Mouse (Mus musculus) hindbrain, embryonic 13.5 days (tissue): ENCODE measurements around the gene Serpina1b. TPM values are rescaled to one million over a fixed set of nuclear protein-coding genes. Genes with fewer than 3 reads are reported as not detected.
"Not testable (repeated sequence)": the region's sequence is repeated elsewhere in the genome, so short reads cannot be mapped to it uniquely, and the experiment has no call there.

ENCODE experiments used
- ATAC-seq: fragments of 200-750 bp; cut with Nextera tagmentation; 2 replicates; pipeline ENCODE4 v1.8.0; 2017; ENCODE audit warnings: moderate TSS enrichment; ENCODE audit not compliant: low FRiP score
- H3K27ac ChIP-seq: fragments of 300-500 bp; sonication (generic); 2 replicates; pipeline ENCODE4 v1.5.1; 2015; ENCODE audit warnings: inconsistent platforms, mild to moderate bottlenecking, moderate library complexity
- H3K27me3 ChIP-seq: fragments of 300-500 bp; sonication (generic); 2 replicates; pipeline ENCODE4 v1.6.1; 2015; ENCODE audit warnings: mild to moderate bottlenecking, inconsistent platforms
- H3K36me3 ChIP-seq: fragments of 300-500 bp; sonication (generic); 2 replicates; pipeline ENCODE4 v1.6.1; 2015; ENCODE audit warnings: mild to moderate bottlenecking, inconsistent platforms
- H3K4me1 ChIP-seq: fragments of 300-500 bp; sonication (generic); replicated peaks from 2 replicates; pipeline ENCODE4 v1.6.1; 2015; ENCODE audit warnings: inconsistent platforms
- H3K4me2 ChIP-seq: fragments of 300-500 bp; sonication (generic); 2 replicates; pipeline ENCODE4 v1.6.1; 2015; ENCODE audit warnings: inconsistent platforms, mild to moderate bottlenecking, moderate library complexity
- H3K4me3 ChIP-seq: fragments of 300-500 bp; sonication (generic); 2 replicates; pipeline ENCODE4 v1.5.1; 2015; ENCODE audit warnings: mild to moderate bottlenecking, inconsistent platforms
- H3K9ac ChIP-seq: fragments of 300-500 bp; sonication (generic); 2 replicates; pipeline ENCODE4 v1.6.1; 2015; ENCODE audit warnings: mild to moderate bottlenecking, inconsistent platforms
- H3K9me3 ChIP-seq: fragments of 300-500 bp; sonication (generic); 2 replicates; pipeline ENCODE4 v1.6.1; 2016; ENCODE audit warnings: inconsistent platforms
- WGBS: fragments of 180-500 bp; shearing (Covaris S2); methylation state at CpG from one replicate; pipeline ENCODE4 v1.1.7; 2015; 5-methylcytosine and 5-hydroxymethylcytosine counted together
- polyA plus RNA-seq: library from polyadenylated mRNA; unstranded; fragments of >200 nt; fragmentation: Nextera tagmentation; extraction: Ambion mirVana; gene quantifications from 2 replicates; pipeline ENCODE4 v1.2.1, GENCODE M21; 2015

Gene Serpina1b
- polyA plus RNA-seq, 1 experiment from 2014 or later = not detected

DNA sequence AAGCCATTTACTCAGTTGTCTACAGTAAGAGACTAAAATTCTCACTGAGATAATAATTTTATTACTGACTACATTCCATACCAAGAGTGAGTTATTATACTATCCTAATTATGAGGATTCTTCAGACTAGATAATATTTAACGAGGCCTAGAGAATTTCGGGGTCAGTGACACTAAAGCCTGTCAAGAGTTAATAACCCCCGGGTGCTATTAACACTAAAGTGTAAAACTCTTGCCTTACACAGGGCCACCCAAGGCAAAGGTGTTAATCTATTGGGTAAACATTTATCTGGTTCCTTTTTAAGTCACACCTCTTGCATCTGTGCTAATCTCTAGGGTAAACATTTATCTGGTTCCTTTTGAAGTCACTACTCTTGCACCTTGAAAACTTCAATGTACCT is 69.9 kb downstream of the Serpina1b start:
- H3K36me3 ChIP-seq, H3K4me1 ChIP-seq, H3K9ac ChIP-seq, ATAC-seq, H3K4me3 ChIP-seq, H3K4me2 ChIP-seq, H3K27me3 ChIP-seq, H3K27ac ChIP-seq: not testable (repeated sequence)
- 90% methylated on average over 3 of the region's 3 CpGs for WGBS
- H3K9me3 ChIP-seq = peaks cover 13% of the 10 kb centered on the region; the same call in 1 of the 2 replicates

DNA sequence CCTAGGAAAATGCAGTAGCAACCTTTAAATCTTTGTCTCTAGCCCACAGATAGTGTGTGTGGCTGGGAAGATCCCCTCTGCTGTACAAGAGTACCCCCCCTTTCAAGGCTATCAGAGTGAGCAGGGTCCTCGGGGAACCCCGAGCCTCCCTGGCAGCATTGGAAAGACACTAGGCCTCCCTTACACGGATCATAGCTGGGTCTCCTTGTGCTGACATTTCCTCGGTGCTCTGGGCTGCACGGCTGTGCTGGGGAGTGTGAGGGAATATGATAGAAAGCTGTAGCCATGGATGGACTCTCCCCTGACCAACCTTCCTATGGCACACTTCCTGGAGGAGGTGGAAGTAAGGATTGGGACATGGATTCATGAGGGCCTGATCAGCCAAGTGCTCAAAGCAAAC is 84.2 kb downstream of the Serpina1b start:
- H3K4me2 ChIP-seq, H3K9me3 ChIP-seq, ATAC-seq, H3K27ac ChIP-seq, H3K36me3 ChIP-seq, H3K4me1 ChIP-seq, H3K4me3 ChIP-seq, H3K9ac ChIP-seq, H3K27me3 ChIP-seq: not testable (repeated sequence)
- 81% methylated on average over 5 of the region's 5 CpGs for WGBS

DNA sequence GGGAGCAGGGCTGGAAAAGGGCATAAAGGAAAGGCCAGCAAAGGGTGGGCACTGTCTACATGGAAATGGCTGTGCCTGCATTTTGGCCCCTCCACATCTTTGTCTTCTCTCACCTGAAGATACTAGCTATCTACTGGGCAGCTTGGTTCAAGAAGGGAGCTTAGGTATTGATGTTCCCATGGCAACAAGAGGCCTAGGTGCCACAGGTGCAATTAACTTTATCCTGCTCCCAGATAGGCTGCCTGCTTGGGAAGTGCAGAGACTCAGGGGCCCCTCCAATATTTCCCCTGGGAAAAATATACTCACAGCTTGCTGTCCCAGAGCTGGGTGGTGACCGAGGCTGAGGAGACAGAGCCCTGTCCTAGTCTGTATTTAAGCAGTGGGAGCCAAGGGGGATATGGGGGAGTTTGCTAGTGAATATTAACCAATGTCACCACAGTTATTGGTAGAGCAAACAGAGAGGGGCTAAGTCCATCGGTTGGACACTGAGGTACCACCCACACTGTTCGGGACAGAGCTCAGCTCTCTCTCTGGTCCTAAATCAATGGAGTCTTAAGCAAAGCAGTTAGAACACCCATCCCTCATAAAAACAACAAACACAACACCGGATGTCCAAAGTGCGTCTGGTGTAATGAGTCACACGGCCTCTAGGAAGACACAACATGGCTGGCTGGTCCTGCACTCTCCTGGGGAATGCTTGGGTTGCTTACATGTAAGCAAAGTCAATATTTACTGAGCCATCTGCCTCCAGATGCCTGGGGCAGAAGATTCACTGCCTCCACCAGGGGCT is 92.2 kb downstream of the Serpina1b start:
- WGBS = 88% methylated on average over 6 of the region's 6 CpGs
- not testable (repeated sequence) for H3K4me3 ChIP-seq, H3K4me2 ChIP-seq, H3K9me3 ChIP-seq, H3K4me1 ChIP-seq, H3K27me3 ChIP-seq, H3K36me3 ChIP-seq, H3K27ac ChIP-seq, H3K9ac ChIP-seq, ATAC-seq

DNA sequence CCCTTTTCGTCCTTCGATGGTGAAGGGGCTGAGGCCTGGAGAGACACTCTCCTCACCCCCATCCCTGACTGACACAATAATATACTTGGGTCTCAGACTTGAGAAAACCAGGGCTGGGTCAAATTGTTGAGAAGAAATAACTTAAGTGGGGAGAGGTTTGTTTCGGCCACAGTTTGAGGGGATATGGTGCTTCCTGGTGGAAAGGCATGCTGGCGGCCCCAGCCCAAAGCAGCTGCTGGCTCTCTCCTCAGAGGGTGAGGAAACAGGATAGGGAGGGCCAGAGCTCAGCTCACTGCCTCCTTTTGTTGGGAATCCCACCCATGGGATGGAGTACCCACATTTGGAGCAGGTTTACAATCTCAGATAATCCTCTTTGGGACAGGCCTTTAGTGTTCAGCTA is 94.6 kb downstream of the Serpina1b start:
- not testable (repeated sequence) for H3K4me2 ChIP-seq, H3K4me3 ChIP-seq, ATAC-seq, H3K36me3 ChIP-seq, H3K4me1 ChIP-seq, H3K9ac ChIP-seq, H3K27me3 ChIP-seq, H3K9me3 ChIP-seq, H3K27ac ChIP-seq
- 89% methylated on average over 4 of the region's 4 CpGs for WGBS

DNA sequence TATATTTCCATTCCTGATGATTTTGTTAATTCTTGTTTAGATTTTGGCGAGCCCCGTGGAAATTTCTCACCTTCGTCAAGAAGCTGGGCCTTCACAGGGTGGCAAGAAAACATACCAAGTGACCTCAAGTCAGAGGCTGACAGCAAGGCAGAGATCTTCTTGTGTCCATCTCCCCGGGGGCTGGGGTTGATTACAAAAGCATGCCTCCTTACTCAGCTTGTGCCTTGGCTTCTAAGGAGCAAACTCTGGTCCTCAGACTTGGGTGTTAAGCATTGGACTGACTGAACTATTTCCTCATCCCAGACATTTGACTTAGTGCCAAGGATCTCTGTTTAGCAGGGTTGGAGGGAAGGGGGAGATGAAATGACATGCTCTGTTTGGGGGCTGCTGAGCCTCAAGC is 95.1 kb downstream of the Serpina1b start:
- H3K4me3 ChIP-seq = not testable (repeated sequence)

DNA sequence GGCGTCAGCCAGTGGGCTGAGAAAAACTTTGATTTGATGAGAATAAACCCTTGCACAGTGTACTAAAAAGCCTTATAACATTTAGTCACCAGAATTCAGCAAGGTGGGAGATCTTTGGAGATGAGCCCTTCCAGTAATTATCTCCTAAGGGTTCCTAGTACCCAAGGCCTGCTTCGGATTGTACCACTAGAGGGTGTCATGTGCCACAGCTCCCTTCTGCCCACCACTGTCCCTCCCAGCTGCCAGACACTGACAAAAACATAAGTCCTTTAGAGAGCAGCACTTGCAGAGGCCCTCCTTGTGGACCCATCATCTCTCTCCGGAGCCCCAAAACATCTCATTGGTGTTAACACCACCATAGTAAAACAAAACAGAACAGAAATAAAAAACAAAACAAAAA is 118.6 kb downstream of the Serpina1b start:
- H3K4me3 ChIP-seq = no peak overlapping the region
- 70% methylated on average over 3 of the region's 3 CpGs for WGBS
- H3K9me3 ChIP-seq = no peaks in the 10 kb centered on the region; the same call in 1 of the 2 replicates
- H3K36me3 ChIP-seq = no peaks in the 10 kb centered on the region
- no peak overlapping the region for H3K4me2 ChIP-seq
- no peak overlapping the region for H3K27ac ChIP-seq
- no peak overlapping the region for H3K9ac ChIP-seq
- H3K27me3 ChIP-seq = no peaks in the 10 kb centered on the region
- no peak for ATAC-seq
- H3K4me1 ChIP-seq = no peaks in the 10 kb centered on the region

More for the DNA sequence above, 95.1 kb downstream of the Serpina1b start:
- H3K9ac ChIP-seq, H3K4me2 ChIP-seq, H3K27me3 ChIP-seq, H3K4me1 ChIP-seq, ATAC-seq, H3K36me3 ChIP-seq, H3K9me3 ChIP-seq, H3K27ac ChIP-seq: not testable (repeated sequence)
- WGBS = 89% methylated on average over 4 of the region's 4 CpGs

DNA sequence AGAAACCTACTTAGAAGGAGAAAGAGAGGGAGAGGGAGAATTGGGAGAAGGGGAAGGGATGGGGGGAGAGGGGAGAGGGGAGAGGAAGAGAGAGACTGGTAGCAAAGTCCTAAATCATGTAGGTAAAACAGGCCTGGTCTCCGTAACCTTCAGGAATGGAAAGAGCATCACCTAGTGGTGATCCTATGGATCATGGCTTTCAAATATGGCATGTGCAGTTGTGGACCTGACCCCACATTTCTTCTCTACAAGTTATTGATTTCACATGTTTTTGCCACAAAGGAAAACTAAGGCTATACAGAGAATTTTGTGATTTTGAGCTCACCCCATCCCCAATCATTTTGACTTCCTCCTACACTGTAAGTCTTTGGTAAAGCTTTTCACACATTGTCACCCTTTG is 119.8 kb downstream of the Serpina1b start:
- H3K27ac ChIP-seq = no peak overlapping the region
- H3K9me3 ChIP-seq = no peaks in the 10 kb centered on the region; the same call in 1 of the 2 replicates
- no peak overlapping the region for H3K4me3 ChIP-seq
- H3K36me3 ChIP-seq = no peaks in the 10 kb centered on the region
- WGBS = 62% methylated on average over 1 of the region's 1 CpGs
- H3K4me1 ChIP-seq = no peaks in the 10 kb centered on the region
- H3K4me2 ChIP-seq = no peak overlapping the region
- H3K27me3 ChIP-seq = no peaks in the 10 kb centered on the region
- no peak for ATAC-seq
- no peak overlapping the region for H3K9ac ChIP-seq

DNA sequence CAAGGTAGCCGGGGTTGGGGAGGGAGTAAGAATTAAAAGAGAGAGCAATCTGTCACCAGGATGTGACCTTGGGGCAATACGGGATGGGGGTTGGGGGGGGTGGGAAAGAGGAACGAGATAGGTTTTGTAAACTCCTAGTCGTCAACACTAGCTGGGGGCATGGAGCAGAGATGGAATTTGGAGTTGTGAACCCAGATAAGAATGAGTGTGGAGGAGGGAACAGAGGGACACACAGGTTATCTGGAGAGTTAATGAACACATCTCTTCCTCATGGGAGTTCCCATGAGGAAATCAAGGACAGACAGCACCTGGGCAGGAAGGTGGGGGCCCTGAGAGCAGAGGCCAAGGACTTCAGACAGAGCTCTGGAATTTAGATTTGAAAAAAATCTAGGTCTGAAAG is 124.1 kb downstream of the Serpina1b start:
- Histone ChIP-seq H3K4me1 (no peaks in the 10 kb centered on the region), H3K4me2 (no peak overlapping the region), H3K9me3 (no peaks in the 10 kb centered on the region), H3K27me3 (no peaks in the 10 kb centered on the region), H3K27ac (no peak overlapping the region), H3K36me3 (no peaks in the 10 kb centered on the region), H3K4me3 (no peak overlapping the region), H3K9ac (no peak overlapping the region)
- 81% methylated on average over 4 of the region's 4 CpGs for WGBS
- no peak for ATAC-seq

DNA sequence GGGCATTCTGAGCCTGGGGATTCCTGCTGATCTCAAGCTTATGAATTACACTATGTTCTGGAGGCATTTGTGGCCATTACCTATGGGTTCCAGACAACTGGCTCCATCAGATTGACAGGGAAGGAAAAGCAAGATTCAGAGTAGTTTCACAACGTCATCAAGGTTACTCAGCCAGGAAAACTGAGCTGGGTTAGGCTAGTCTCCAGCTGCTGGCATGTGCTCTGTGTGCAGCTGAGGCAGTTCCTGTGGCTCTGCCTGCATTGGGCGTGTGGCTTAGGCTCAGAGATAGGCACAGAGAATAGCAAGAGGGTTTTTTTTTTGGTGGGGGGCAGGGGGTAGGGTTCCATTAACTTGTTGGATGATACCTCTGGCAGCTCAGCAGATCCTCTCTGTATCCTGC is 124.6 kb downstream of the Serpina1b start:
- Histone ChIP-seq H3K4me3 (no peak overlapping the region), H3K36me3 (no peaks in the 10 kb centered on the region), H3K27ac (no peak overlapping the region), H3K4me1 (no peaks in the 10 kb centered on the region), H3K27me3 (no peaks in the 10 kb centered on the region), H3K9ac (no peak overlapping the region), H3K4me2 (no peak overlapping the region), H3K9me3 (no peaks in the 10 kb centered on the region)
- ATAC-seq = no peak
- WGBS = 78% methylated on average over 2 of the region's 2 CpGs

DNA sequence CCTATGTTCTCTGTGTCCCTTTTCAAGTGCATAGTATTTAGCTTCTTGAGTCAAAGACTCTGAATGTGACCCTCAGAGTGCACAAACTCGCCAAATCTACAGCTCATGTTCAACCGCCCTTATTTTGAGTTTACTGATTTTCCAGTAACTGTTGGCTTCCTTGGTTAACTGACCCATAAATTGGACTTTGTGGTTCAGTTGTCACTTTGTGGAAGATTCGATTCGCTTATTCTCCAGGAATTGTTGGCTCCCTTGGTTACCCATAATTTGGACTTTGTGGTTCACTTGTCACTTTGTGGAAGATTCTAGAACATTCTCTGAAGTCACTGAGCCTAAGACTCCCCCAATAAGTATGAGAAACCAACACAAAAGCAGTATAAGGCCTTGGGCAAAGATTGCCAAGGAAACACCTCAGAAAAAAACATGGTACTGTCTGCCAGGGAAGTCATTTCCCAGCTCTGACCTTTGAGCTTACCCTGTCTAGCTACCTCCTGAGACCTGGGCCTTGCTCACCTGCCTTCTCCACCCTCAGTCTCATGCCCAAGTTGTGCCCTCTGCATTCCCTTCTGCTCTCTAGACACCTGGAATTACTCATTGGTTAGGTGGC is 129.9 kb downstream of the Serpina1b start:
- H3K27ac ChIP-seq = no peak overlapping the region
- no peak overlapping the region for H3K9ac ChIP-seq
- no peaks in the 10 kb centered on the region for H3K27me3 ChIP-seq
- 89% methylated on average over 4 of the region's 4 CpGs for WGBS
- ATAC-seq = no peak
- no peak overlapping the region for H3K4me2 ChIP-seq
- no peak overlapping the region for H3K4me3 ChIP-seq
- no peaks in the 10 kb centered on the region for H3K9me3 ChIP-seq
- no peaks in the 10 kb centered on the region for H3K4me1 ChIP-seq
- H3K36me3 ChIP-seq = no peaks in the 10 kb centered on the region

DNA sequence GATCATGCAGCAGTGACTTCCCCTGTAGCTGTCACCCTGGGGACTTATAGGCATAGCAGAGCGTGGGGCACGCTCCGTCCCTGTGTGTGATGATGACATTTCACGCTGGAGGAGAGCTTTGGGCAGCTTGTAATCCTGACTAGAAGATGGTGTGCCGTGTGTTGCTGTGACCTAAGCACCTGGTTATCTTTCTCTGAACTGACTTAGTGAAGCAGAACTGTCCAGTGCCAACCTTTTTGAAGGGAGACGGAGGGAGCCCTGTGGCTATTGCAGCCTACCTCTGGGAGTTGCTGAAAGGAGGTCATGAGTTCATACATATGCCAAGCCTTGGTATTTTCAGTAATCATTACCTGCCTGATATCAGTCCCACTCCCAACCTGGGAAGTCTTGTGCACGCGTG is 134.7 kb downstream of the Serpina1b start, which contains the start of gene Serpina1f:
Gene Serpina1f (minus strand): TSS at position 101 of the 400 bp plus-strand sequence.
- H3K4me3 ChIP-seq = no peak within 1 kb of the TSS
- H3K9me3 ChIP-seq = no peaks in the 10 kb centered on the region
- no peaks in the 10 kb centered on the region for H3K36me3 ChIP-seq
- H3K4me1 ChIP-seq = no peaks in the 10 kb centered on the region
- no peaks in the 10 kb centered on the region for H3K27me3 ChIP-seq
- 89% methylated on average over 8 of the region's 8 CpGs for WGBS
- H3K4me2 ChIP-seq = no peak within 1 kb of the TSS
- no peak within 1 kb of the TSS for H3K9ac ChIP-seq
- ATAC-seq = no peak
- H3K27ac ChIP-seq = no peak within 1 kb of the TSS

DNA sequence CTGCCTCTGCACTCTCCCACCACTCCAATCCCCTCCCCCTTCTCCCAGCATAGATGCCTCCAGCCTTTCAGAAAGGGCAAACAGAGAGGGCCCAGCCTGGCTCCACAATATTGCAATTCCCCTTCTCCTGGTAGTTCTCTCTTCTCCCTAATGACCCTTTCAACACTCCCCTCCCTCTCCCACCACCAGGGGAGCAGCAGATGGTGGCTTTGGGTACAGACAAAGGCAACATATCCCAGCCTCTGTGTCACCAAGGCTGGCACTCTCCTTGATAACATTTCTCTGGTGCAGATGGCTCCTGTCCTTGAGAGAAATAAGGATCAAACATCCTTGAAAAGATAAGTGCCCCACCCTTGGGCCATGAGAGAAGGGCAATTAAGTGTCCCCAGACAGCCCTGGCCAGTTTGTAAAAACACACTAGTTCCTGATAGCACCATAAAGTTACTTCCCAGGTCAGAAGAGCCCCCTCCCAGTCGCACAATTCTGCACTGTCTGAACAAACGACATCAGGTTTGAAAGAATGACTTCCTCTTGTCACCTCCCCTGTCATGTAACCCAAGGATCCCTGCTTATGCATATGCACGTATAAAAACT is 141.9 kb downstream of the Serpina1b start:
- 60% methylated on average over 3 of the region's 3 CpGs for WGBS

DNA sequence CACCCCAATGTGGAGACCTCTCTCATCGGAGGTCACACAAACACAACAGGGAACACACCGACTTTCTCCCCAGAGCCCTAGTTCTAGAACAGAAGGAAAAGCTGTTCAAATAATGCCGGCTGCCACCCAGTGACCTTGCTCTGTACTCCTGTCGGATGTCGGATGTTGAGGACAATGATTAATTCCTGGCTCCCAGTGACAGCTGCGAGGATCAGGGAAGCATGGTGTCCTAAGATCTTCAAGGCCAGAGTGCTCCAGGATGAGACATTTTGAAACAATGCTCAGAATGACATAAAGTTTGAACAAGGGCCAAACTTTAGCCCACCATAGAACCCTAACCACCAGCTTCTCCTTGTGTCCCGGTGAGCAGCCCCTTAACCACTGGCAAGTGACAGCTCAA is 143.2 kb downstream of the Serpina1b start:
- H3K4me1 ChIP-seq = no peaks in the 10 kb centered on the region
- no peak for ATAC-seq
- no peaks in the 10 kb centered on the region for H3K27me3 ChIP-seq
- H3K27ac ChIP-seq = no peak overlapping the region
- WGBS = 56% methylated on average over 7 of the region's 7 CpGs
- no peaks in the 10 kb centered on the region for H3K9me3 ChIP-seq
- no peak overlapping the region for H3K4me2 ChIP-seq
- H3K4me3 ChIP-seq = no peak overlapping the region
- H3K9ac ChIP-seq = no peak overlapping the region
- H3K36me3 ChIP-seq = no peaks in the 10 kb centered on the region

More for the DNA sequence above, 141.9 kb downstream of the Serpina1b start:
- Histone ChIP-seq H3K4me3 (no peak overlapping the region), H3K36me3 (no peaks in the 10 kb centered on the region), H3K9ac (no peak overlapping the region), H3K4me2 (no peak overlapping the region), H3K27me3 (no peaks in the 10 kb centered on the region), H3K9me3 (no peaks in the 10 kb centered on the region), H3K4me1 (no peaks in the 10 kb centered on the region), H3K27ac (no peak overlapping the region)
- no peak for ATAC-seq
